Mouse (Mus musculus) neural tube, embryonic 10.5 days (tissue): ENCODE data around the gene Slc12a5.

Experiments used
- DNase-seq: peaks from one replicate; pipeline ENCODE4 v3.0.0-alpha.2; 2017; ENCODE audit warnings: low spot score; ENCODE audit errors: extremely low spot score

Slc12a5 gene

GRCm38 (mm10) chr2:164947506-164947905, 13.1 kb upstream of the Slc12a5 start:
- no peak for DNase-seq

GRCm38 (mm10) chr2:164947930-164948329, 12.7 kb upstream of the Slc12a5 start:
- DNase-seq: no peak

- DNase-seq: no peak
Measured at GRCm38 (mm10) chr2:164948962-164949361, 11.6 kb upstream of the Slc12a5 start.

- DNase-seq: no peak
Measured at GRCm38 (mm10) chr2:164950501-164950900, 10.1 kb upstream of the Slc12a5 start.

- no peak for DNase-seq
Measured at GRCm38 (mm10) chr2:164951745-164952144, 8.9 kb upstream of the Slc12a5 start.

GRCm38 (mm10) chr2:164952448-164952847, 8.2 kb upstream of the Slc12a5 start:
- no peak for DNase-seq

- DNase-seq: peak; percentile 86
Measured at GRCm38 (mm10) chr2:164953224-164953623, 7.4 kb upstream of the Slc12a5 start.

- no peak for DNase-seq
Measured at GRCm38 (mm10) chr2:164955725-164956124, 4.9 kb upstream of the Slc12a5 start.

GRCm38 (mm10) chr2:164956195-164956594, 4.4 kb upstream of the Slc12a5 start:
- DNase-seq: no peak

GRCm38 (mm10) chr2:164957548-164958315, 2.9 kb upstream of the Slc12a5 start:
- no peak for DNase-seq

- DNase-seq: peak; percentile 73
Measured at GRCm38 (mm10) chr2:164961506-164962182, 1.0 kb downstream of the Slc12a5 start.

- no peak for DNase-seq
Measured at GRCm38 (mm10) chr2:164962183-164962580, 1.6 kb downstream of the Slc12a5 start.

GRCm38 (mm10) chr2:164964242-164964894, 3.8 kb downstream of the Slc12a5 start:
- no peak for DNase-seq

- no peak for DNase-seq
Measured at GRCm38 (mm10) chr2:164964981-164965380, 4.4 kb downstream of the Slc12a5 start.

- peak; percentile 60 for DNase-seq
Measured at GRCm38 (mm10) chr2:164966381-164966780, 5.8 kb downstream of the Slc12a5 start.

- no peak for DNase-seq
Measured at GRCm38 (mm10) chr2:164967193-164967592, 6.6 kb downstream of the Slc12a5 start.

GRCm38 (mm10) chr2:164967761-164968440, 7.3 kb downstream of the Slc12a5 start:
- DNase-seq: no peak

GRCm38 (mm10) chr2:164968451-164968851, 7.8 kb downstream of the Slc12a5 start:
- DNase-seq: peak; percentile 88

- no peak for DNase-seq
Measured at GRCm38 (mm10) chr2:164969348-164969781, 8.8 kb downstream of the Slc12a5 start.

- peak; percentile 46 for DNase-seq
Measured at GRCm38 (mm10) chr2:164970631-164971196, 10.1 kb downstream of the Slc12a5 start.

GRCm38 (mm10) chr2:164972646-164973045, 12.0 kb downstream of the Slc12a5 start:
- DNase-seq: no peak
